Mouse (Mus musculus) stomach, postnatal 0 days (tissue): Measurements from ENCODE around the gene Skor1. TPM values are rescaled to one million over a fixed set of nuclear protein-coding genes. Genes with fewer than 3 reads are reported as not detected.
A peak's percentile ranks its signal among the peaks of the same experiment; 100 is the strongest.

ENCODE experiments used
- ATAC-seq: fragments of 200-750 bp; cut with Nextera tagmentation; 2 replicates; pipeline ENCODE4 v1.8.0; 2017; ENCODE audit not compliant: low FRiP score, low TSS enrichment
- DNase-seq: peaks from one replicate; pipeline ENCODE4 v3.0.0-alpha.2; 2016; ENCODE audit warnings: low spot score
- H3K27ac ChIP-seq: fragments of 300-500 bp; sonication (generic); replicated peaks from 2 replicates; pipeline ENCODE4 v1.5.1; 2014; ENCODE audit warnings: mild to moderate bottlenecking, control low read depth
- H3K27me3 ChIP-seq: fragments of 300-500 bp; sonication (generic); 2 replicates; pipeline ENCODE4 v1.6.1; 2014; ENCODE audit warnings: low read length; ENCODE audit not compliant: control insufficient read depth, insufficient read depth
- H3K36me3 ChIP-seq: fragments of 300-500 bp; sonication (generic); 2 replicates; pipeline ENCODE4 v1.6.1; 2014; ENCODE audit warnings: low read length, mixed read lengths; ENCODE audit not compliant: control insufficient read depth, insufficient read depth
- H3K4me1 ChIP-seq: fragments of 300-500 bp; sonication (generic); replicated peaks from 2 replicates; pipeline ENCODE4 v1.6.1; 2014; ENCODE audit warnings: antibody characterized with exemption; ENCODE audit not compliant: control insufficient read depth, insufficient read depth
- H3K4me2 ChIP-seq: fragments of 300-500 bp; sonication (generic); replicated peaks from 2 replicates; pipeline ENCODE4 v1.6.1; 2014; ENCODE audit warnings: low read depth, mild to moderate bottlenecking, control low read depth, moderate library complexity
- H3K4me3 ChIP-seq: fragments of 300-500 bp; sonication (generic); 2 replicates; pipeline ENCODE4 v1.5.1; 2014; ENCODE audit warnings: low read depth, low read length, control low read depth
- H3K9ac ChIP-seq: fragments of 300-500 bp; sonication (generic); 2 replicates; pipeline ENCODE4 v1.6.1; 2014; ENCODE audit warnings: mild to moderate bottlenecking, low read length, control low read depth, mixed read lengths
- H3K9me3 ChIP-seq: fragments of 300-500 bp; sonication (generic); 2 replicates; pipeline ENCODE4 v1.6.1; 2016; ENCODE audit warnings: low read length; ENCODE audit not compliant: control insufficient read depth
- CTCF ChIP-seq: IDR thresholded peaks from 2 replicates; pipeline ENCODE4 v1.5.1; 2016; ENCODE audit warnings: antibody characterized with exemption, low read depth, mild to moderate bottlenecking, moderate library complexity
- EP300 ChIP-seq: optimal IDR thresholded peaks from 2 replicates; pipeline ENCODE3; 2016; ENCODE audit warnings: antibody characterized with exemption
- WGBS: fragments of 180-500 bp; shearing (Covaris S2); extraction: QIAGEN DNeasy Blood & Tissue Kit; methylation state at CpG from one replicate; pipeline ENCODE4 v1.1.7; 2014; 5-methylcytosine and 5-hydroxymethylcytosine counted together
- polyA plus RNA-seq: library from polyadenylated mRNA; unstranded; fragments of >200 nt; fragmentation: Nextera tagmentation; extraction: Ambion mirVana; gene quantifications from 2 replicates; pipeline ENCODE4 v1.2.1, GENCODE M21; 2015

Skor1 gene
- polyA plus RNA-seq, 1 experiment from 2014 or later, result not detected

DNA sequence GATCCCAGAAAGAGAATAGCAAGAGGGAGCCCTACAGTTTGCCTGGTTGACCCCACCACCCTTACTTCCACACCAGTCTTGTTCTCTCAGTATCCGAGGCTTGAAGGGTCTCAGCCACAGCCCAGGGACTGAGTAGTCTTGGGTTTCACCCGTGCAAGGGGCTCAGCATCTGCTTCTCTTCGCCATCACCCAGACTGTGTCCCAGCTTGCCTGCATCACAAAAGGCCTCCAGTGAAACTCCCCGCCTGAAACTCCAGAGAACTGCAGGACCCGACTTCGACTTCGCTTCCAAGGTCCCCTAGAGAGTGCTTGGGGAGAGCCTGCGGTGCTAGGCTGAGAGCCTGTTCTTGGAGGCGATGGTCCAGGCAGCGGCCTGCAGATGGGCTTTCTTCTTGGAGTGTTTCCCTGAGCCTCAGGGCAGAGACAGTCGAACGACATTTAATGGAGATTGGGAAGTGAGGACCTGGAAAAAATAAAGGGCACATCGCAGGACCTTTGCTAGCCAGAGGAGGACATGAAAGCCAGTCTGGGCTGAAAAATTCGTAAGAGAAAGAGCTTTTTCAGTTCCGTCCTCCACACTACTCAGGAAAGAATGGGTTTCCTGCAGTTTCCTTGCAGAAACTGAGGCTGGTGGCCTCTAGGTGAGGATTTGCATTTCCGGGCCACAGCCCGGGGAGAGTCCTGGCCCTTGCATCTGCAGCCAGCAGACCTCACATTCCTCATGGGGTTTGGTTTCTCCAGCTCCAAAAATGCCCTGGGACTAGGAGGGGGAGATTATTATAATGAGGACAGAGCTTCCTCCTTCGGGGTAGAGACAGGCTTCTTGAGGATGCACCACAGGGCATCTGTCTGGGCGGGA, 11.8 kb downstream of the Skor1 start:
- Histone ChIP-seq H3K9ac (no peak overlapping the region), H3K4me3 (no peak overlapping the region), H3K27me3 (peaks cover 31% of the 10 kb centered on the region), H3K4me2 (no peak overlapping the region), H3K9me3 (no peaks in the 10 kb centered on the region), H3K36me3 (no peaks in the 10 kb centered on the region), H3K4me1 (peaks cover 7% of the 10 kb centered on the region; the same call in 1 of the 2 replicates), H3K27ac (no peak overlapping the region)
- TF ChIP-seq EP300 (no peak), CTCF (no peak)
- WGBS, result 10% methylated on average over 19 of the region's 19 CpGs
- DNase-seq (no peak), ATAC-seq (no peak)

DNA sequence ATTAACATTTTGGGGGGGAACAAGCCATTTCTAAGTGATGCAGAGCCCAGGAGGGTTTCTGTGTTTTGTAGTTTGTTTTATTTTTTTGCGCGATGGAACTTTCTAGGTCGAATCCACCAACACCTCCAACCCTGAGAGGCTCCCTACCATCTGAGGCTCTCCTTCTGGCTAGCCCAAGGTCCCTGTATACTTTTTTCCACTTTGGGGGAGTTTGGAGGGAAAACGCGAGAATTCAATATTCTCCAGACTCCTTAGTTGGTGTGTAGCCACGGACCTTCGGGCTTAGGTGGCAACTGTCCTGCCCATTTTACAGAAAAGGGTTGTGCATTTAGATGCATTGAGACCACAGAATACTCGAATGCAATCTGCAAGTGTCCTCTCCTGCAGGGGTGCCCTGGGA, 12.5 kb downstream of the Skor1 start:
- Histone ChIP-seq H3K4me3 (no peak overlapping the region), H3K9ac (no peak overlapping the region), H3K36me3 (no peaks in the 10 kb centered on the region), H3K4me1 (peaks cover 7% of the 10 kb centered on the region; the same call in 1 of the 2 replicates), H3K27ac (no peak overlapping the region), H3K9me3 (no peaks in the 10 kb centered on the region), H3K27me3 (peaks cover 23% of the 10 kb centered on the region; the same call in 1 of the 2 replicates), H3K4me2 (no peak overlapping the region)
- no peak for DNase-seq
- TF ChIP-seq CTCF (no peak), EP300 (no peak)
- ATAC-seq, result no peak
- WGBS, result 10% methylated on average over 8 of the region's 8 CpGs

- no peak overlapping the region for H3K9ac ChIP-seq
- peaks cover 19% of the 10 kb centered on the region; the same call in 1 of the 2 replicates for H3K27me3 ChIP-seq
- no peak for DNase-seq
- H3K9me3 ChIP-seq, result no peaks in the 10 kb centered on the region
- H3K4me3 ChIP-seq, result peak overlapping the region; percentile 17
- WGBS, result under 1% methylated on average over 16 of the region's 16 CpGs
- peak overlapping the region; percentile 45 for H3K4me2 ChIP-seq
- no peaks in the 10 kb centered on the region for H3K36me3 ChIP-seq
- ATAC-seq, result no peak
- TF ChIP-seq CTCF, result peak; percentile 84
- TF ChIP-seq EP300, result no peak
- H3K27ac ChIP-seq, result no peak overlapping the region
- H3K4me1 ChIP-seq, result peaks cover 7% of the 10 kb centered on the region; the same call in 1 of the 2 replicates
Measured at GRCm38 (mm10) chr9:63135801-63136200, 13.0 kb downstream of the Skor1 start.

DNA sequence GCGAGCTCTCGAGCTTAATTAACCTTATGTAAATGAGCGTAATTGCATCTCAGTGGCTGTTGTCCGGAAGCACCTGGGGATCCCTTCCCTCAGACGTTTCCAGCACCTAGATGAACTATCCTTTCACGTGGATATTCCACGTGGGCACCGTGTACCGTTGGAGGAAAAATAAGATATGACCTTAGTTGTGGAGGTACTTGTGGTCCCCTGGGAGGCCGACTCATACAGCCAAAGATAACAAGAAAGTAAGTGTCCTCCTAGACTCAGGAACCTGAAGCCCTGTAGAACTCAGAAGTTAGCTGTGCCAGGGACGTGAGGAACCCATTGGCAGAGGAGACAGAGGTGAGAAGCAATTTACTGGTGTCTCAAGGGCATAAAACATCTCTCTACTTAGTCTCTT, 13.4 kb downstream of the Skor1 start:
- 7% methylated on average over 11 of the region's 11 CpGs for WGBS
- Histone ChIP-seq H3K27me3 (peaks cover 19% of the 10 kb centered on the region; the same call in 1 of the 2 replicates), H3K36me3 (no peaks in the 10 kb centered on the region), H3K27ac (no peak overlapping the region), H3K4me1 (peaks cover 7% of the 10 kb centered on the region; the same call in 1 of the 2 replicates), H3K4me2 (peak overlapping the region; percentile 45), H3K4me3 (peak overlapping the region; percentile 17), H3K9me3 (no peaks in the 10 kb centered on the region), H3K9ac (no peak overlapping the region)
- ATAC-seq (no peak), DNase-seq (no peak)
- no peak for TF ChIP-seq EP300
- TF ChIP-seq CTCF, result no peak

GRCm38 (mm10) chr9:63133659-63134058, 15.1 kb downstream of the Skor1 start:
- Histone ChIP-seq H3K27me3 (peaks cover 13% of the 10 kb centered on the region; the same call in 1 of the 2 replicates), H3K27ac (no peak overlapping the region), H3K4me3 (peak overlapping the region; percentile 66), H3K4me2 (peak overlapping the region; percentile 59), H3K36me3 (no peaks in the 10 kb centered on the region), H3K9ac (0 out of 2 replicates have a peak overlapping the region, but pooled peaks have one; percentile 35), H3K4me1 (peaks cover 7% of the 10 kb centered on the region; the same call in 1 of the 2 replicates), H3K9me3 (no peaks in the 10 kb centered on the region)
- no peak for TF ChIP-seq CTCF
- no peak for TF ChIP-seq EP300
- ATAC-seq, result no peak
- DNase-seq, result no peak
- WGBS, result 8% methylated on average over 6 of the region's 6 CpGs
